Mouse (Mus musculus) lung, embryonic 14.5 days (tissue): ENCODE measurements around the gene Atp6v1c2. TPM values are rescaled to one million over a fixed set of nuclear protein-coding genes. Genes with fewer than 3 reads are reported as not detected.

Experiments
- ATAC-seq: fragments of 200-750 bp; cut with Nextera tagmentation; 2 replicates; pipeline ENCODE4 v1.8.0; 2017; ENCODE audit warnings: mild to moderate bottlenecking, moderate TSS enrichment, moderate library complexity; ENCODE audit not compliant: insufficient read depth
- DNase-seq: peaks from one replicate; pipeline ENCODE4 v3.0.0-alpha.2; 2015
- H3K27ac ChIP-seq: fragments of 300-500 bp; sonication (generic); 2 replicates; pipeline ENCODE4 v1.5.1; 2014; ENCODE audit warnings: low read depth, mild to moderate bottlenecking, moderate library complexity
- H3K27me3 ChIP-seq: fragments of 300-500 bp; sonication (generic); 2 replicates; pipeline ENCODE4 v1.6.1; 2014; ENCODE audit warnings: low read length, control low read depth; ENCODE audit not compliant: insufficient read depth
- H3K36me3 ChIP-seq: fragments of 300-500 bp; sonication (generic); 2 replicates; pipeline ENCODE4 v1.6.1; 2014; ENCODE audit warnings: control low read depth; ENCODE audit not compliant: insufficient read depth
- H3K4me1 ChIP-seq: fragments of 300-500 bp; sonication (generic); 2 replicates; pipeline ENCODE4 v1.6.1; 2014; ENCODE audit warnings: antibody characterized with exemption, control low read depth; ENCODE audit not compliant: insufficient read depth
- H3K4me2 ChIP-seq: fragments of 300-500 bp; sonication (generic); 2 replicates; pipeline ENCODE4 v1.6.1; 2014; ENCODE audit warnings: mild to moderate bottlenecking
- H3K4me3 ChIP-seq: fragments of 300-500 bp; sonication (generic); 2 replicates; pipeline ENCODE4 v1.5.1; 2014; ENCODE audit warnings: low read depth, low read length
- H3K9ac ChIP-seq: fragments of 300-500 bp; sonication (generic); 2 replicates; pipeline ENCODE4 v1.6.1; 2014
- H3K9me3 ChIP-seq: fragments of 300-500 bp; sonication (generic); 2 replicates; pipeline ENCODE4 v1.6.1; 2016; ENCODE audit warnings: low read depth, low read length, control low read depth
- CTCF ChIP-seq: IDR thresholded peaks from 2 replicates; pipeline ENCODE4 v1.5.1; 2016; ENCODE audit warnings: antibody characterized with exemption, low read depth
- WGBS: fragments of 180-500 bp; shearing (Covaris S2); extraction: QIAGEN DNeasy Blood & Tissue Kit; methylation state at CpG from one replicate; pipeline ENCODE4 v1.1.7; 2014; 5-methylcytosine and 5-hydroxymethylcytosine counted together
- polyA plus RNA-seq: library from polyadenylated mRNA; unstranded; fragments of >200 nt; fragmentation: Nextera tagmentation; extraction: Ambion mirVana; gene quantifications from 2 replicates; pipeline ENCODE4 v1.2.1, GENCODE M21; 2014

Gene Atp6v1c2
- polyA plus RNA-seq, 1 experiment from 2014 or later = 1.0 TPM

- peaks cover 73% of the 10 kb centered on the region for H3K36me3 ChIP-seq
- no peak for TF ChIP-seq CTCF
- no peaks in the 10 kb centered on the region for H3K27me3 ChIP-seq
- DNase-seq (no peak), ATAC-seq (no peak)
- H3K9me3 ChIP-seq = no peaks in the 10 kb centered on the region
- no peak overlapping the region for H3K4me2 ChIP-seq
- no peak overlapping the region for H3K9ac ChIP-seq
- WGBS = 98% methylated on average over 3 of the region's 3 CpGs
- no peak overlapping the region for H3K27ac ChIP-seq
- no peaks in the 10 kb centered on the region for H3K4me1 ChIP-seq
- no peak overlapping the region for H3K4me3 ChIP-seq
Measured at GRCm38 (mm10) chr12:17369111-17369510, 40.0 kb upstream of the Atp6v1c2 start.

- Histone ChIP-seq H3K27ac (no peak overlapping the region), H3K9me3 (no peaks in the 10 kb centered on the region), H3K4me3 (no peak overlapping the region), H3K9ac (no peak overlapping the region), H3K4me2 (no peak overlapping the region), H3K36me3 (peaks cover 76% of the 10 kb centered on the region), H3K4me1 (no peaks in the 10 kb centered on the region), H3K27me3 (no peaks in the 10 kb centered on the region)
- 66% methylated on average over 5 of the region's 5 CpGs for WGBS
- DNase-seq (peak; percentile 69), ATAC-seq (peak; percentile 65; the same call in 1 of the 2 replicates)
- peak; percentile 80 for TF ChIP-seq CTCF
Measured at GRCm38 (mm10) chr12:17366981-17367380, 37.8 kb upstream of the Atp6v1c2 start.

- WGBS = 87% methylated on average over 5 of the region's 5 CpGs
- H3K4me2 ChIP-seq = no peak overlapping the region
- no peak for DNase-seq
- H3K36me3 ChIP-seq = peaks cover 72% of the 10 kb centered on the region
- no peaks in the 10 kb centered on the region for H3K27me3 ChIP-seq
- no peak for TF ChIP-seq CTCF
- no peak overlapping the region for H3K27ac ChIP-seq
- no peaks in the 10 kb centered on the region for H3K9me3 ChIP-seq
- no peak for ATAC-seq
- H3K9ac ChIP-seq = no peak overlapping the region
- no peak overlapping the region for H3K4me3 ChIP-seq
- H3K4me1 ChIP-seq = no peaks in the 10 kb centered on the region
Measured at GRCm38 (mm10) chr12:17362316-17362715, 33.2 kb upstream of the Atp6v1c2 start.

- H3K36me3 ChIP-seq = peaks cover 77% of the 10 kb centered on the region
- no peaks in the 10 kb centered on the region for H3K9me3 ChIP-seq
- no peaks in the 10 kb centered on the region for H3K4me1 ChIP-seq
- no peak overlapping the region for H3K9ac ChIP-seq
- peak; percentile 75 for ATAC-seq
- peak; percentile 59 for DNase-seq
- H3K4me3 ChIP-seq = no peak overlapping the region
- WGBS = 70% methylated on average over 4 of the region's 4 CpGs
- no peaks in the 10 kb centered on the region for H3K27me3 ChIP-seq
- no peak overlapping the region for H3K27ac ChIP-seq
- no peak for TF ChIP-seq CTCF
- H3K4me2 ChIP-seq = no peak overlapping the region
Measured at GRCm38 (mm10) chr12:17360650-17361049, 31.5 kb upstream of the Atp6v1c2 start.

GRCm38 (mm10) chr12:17360104-17360503 is 30.9 kb upstream of the Atp6v1c2 start:
- no peak overlapping the region for H3K4me3 ChIP-seq
- H3K4me1 ChIP-seq = no peaks in the 10 kb centered on the region
- TF ChIP-seq CTCF = no peak
- H3K27me3 ChIP-seq = no peaks in the 10 kb centered on the region
- H3K36me3 ChIP-seq = peaks cover 80% of the 10 kb centered on the region
- H3K4me2 ChIP-seq = no peak overlapping the region
- ATAC-seq (peak; percentile 54; the same call in 1 of the 2 replicates), DNase-seq (no peak)
- 61% methylated on average over 9 of the region's 9 CpGs for WGBS
- H3K9me3 ChIP-seq = no peaks in the 10 kb centered on the region
- H3K27ac ChIP-seq = peak overlapping the region; percentile 69; the same call in 1 of the 2 replicates
- H3K9ac ChIP-seq = no peak overlapping the region

- no peak overlapping the region for H3K4me3 ChIP-seq
- no peaks in the 10 kb centered on the region for H3K9me3 ChIP-seq
- DNase-seq (peak; percentile 43), ATAC-seq (no peak)
- H3K4me2 ChIP-seq = no peak overlapping the region
- 83% methylated on average over 9 of the region's 9 CpGs for WGBS
- no peak overlapping the region for H3K9ac ChIP-seq
- no peaks in the 10 kb centered on the region for H3K27me3 ChIP-seq
- no peak overlapping the region for H3K27ac ChIP-seq
- peak; percentile 28; the same call in 1 of the 2 replicates for TF ChIP-seq CTCF
- H3K36me3 ChIP-seq = peaks cover 84% of the 10 kb centered on the region
- no peaks in the 10 kb centered on the region for H3K4me1 ChIP-seq
Measured at GRCm38 (mm10) chr12:17358981-17359380, 29.8 kb upstream of the Atp6v1c2 start.

- peaks cover 84% of the 10 kb centered on the region for H3K36me3 ChIP-seq
- H3K27me3 ChIP-seq = no peaks in the 10 kb centered on the region
- no peak for ATAC-seq
- H3K4me2 ChIP-seq = no peak overlapping the region
- H3K9me3 ChIP-seq = no peaks in the 10 kb centered on the region
- H3K27ac ChIP-seq = no peak overlapping the region
- H3K4me3 ChIP-seq = no peak overlapping the region
- WGBS = 72% methylated on average over 5 of the region's 5 CpGs
- DNase-seq = no peak
- H3K9ac ChIP-seq = no peak overlapping the region
- no peak for TF ChIP-seq CTCF
- no peaks in the 10 kb centered on the region for H3K4me1 ChIP-seq
Measured at GRCm38 (mm10) chr12:17357795-17358194, 28.6 kb upstream of the Atp6v1c2 start.

- Histone ChIP-seq H3K4me2 (no peak overlapping the region), H3K9ac (no peak overlapping the region), H3K27me3 (no peaks in the 10 kb centered on the region), H3K4me3 (no peak overlapping the region), H3K9me3 (no peaks in the 10 kb centered on the region), H3K36me3 (peaks cover 84% of the 10 kb centered on the region), H3K4me1 (no peaks in the 10 kb centered on the region), H3K27ac (no peak overlapping the region)
- TF ChIP-seq CTCF = peak; percentile 49
- ATAC-seq = no peak
- 81% methylated on average over 4 of the region's 4 CpGs for WGBS
- DNase-seq = peak; percentile 31
Measured at GRCm38 (mm10) chr12:17356853-17357252, 27.7 kb upstream of the Atp6v1c2 start.
